Mouse (Mus musculus): ENCODE results near the gene Rsph1. TPM values are rescaled to one million over a fixed set of nuclear protein-coding genes. Genes with fewer than 3 reads are reported as not detected.

Gene Rsph1
- polyA plus RNA-seq, 1 experiment from 2014 or later, result 1.3 TPM

DNA sequence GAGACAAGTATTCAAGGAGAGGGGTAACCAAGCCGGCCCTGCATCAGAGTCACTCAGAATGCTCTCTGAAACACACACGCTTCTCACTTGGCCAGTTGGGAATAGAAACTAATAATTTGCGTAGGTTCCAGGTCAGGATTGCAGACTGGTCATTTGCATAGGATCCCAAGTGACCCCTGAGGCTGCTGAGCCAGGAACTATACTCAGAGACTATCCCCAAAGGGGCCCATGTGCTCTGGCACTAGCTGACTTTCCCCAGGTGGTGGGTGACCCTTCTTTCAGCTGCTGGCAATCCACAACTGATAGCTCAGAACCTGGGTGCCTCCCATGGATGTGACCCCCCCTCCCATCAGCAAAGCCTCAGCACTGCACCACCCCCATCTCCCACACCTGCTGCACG, 18.0 kb downstream of the Rsph1 start:
- Histone ChIP-seq H3K27ac (no peak overlapping the region), H3K36me3 (no peaks in the 10 kb centered on the region), H3K4me2 (replicated peaks) (no peak overlapping the region), H3K4me3 (replicated peaks) (no peak overlapping the region), H3K9me3 (no peaks in the 10 kb centered on the region), H3K4me1 (replicated peaks) (0 out of 2 replicates have a peak, but pooled peaks cover 3% of the 10 kb centered on the region), H3K27me3 (replicated peaks) (no peaks in the 10 kb centered on the region), H3K9ac (no peak overlapping the region)
- no peak for ATAC-seq
- 76% methylated on average over 4 of the region's 4 CpGs for WGBS

DNA sequence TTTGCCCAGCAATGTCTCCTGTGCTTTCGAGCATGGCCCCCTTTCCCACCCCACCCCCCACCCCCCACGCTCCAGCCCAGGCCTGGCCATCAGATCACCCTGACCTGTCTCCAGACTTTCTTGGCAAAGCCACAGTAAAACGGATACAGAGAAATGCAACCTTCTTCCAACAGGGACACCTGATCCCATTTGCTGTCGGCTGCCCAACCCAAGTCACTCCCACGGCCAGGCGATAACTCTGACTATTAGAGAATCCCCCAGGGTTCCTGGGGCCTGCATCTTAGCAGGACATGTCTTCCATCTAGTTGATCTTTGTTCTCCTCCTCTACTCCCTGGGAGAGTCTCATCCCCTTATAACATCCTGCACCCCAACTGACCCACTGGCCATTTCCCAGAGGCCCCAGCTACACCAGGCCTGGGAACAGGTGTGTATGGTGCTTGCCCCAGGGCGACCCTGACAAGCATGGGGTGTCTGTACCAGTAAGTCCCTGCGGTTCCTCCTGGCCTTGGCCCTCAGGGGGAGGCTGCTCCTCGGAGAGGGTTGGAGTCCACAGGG, 18.8 kb downstream of the Rsph1 start:
- Histone ChIP-seq H3K9ac (no peak overlapping the region), H3K4me1 (replicated peaks) (0 out of 2 replicates have a peak, but pooled peaks cover 3% of the 10 kb centered on the region), H3K36me3 (no peaks in the 10 kb centered on the region), H3K9me3 (no peaks in the 10 kb centered on the region), H3K4me3 (replicated peaks) (no peak overlapping the region), H3K4me2 (replicated peaks) (no peak overlapping the region), H3K27ac (no peak overlapping the region), H3K27me3 (replicated peaks) (no peaks in the 10 kb centered on the region)
- 84% methylated on average over 9 of the region's 9 CpGs for WGBS
- no peak for ATAC-seq

DNA sequence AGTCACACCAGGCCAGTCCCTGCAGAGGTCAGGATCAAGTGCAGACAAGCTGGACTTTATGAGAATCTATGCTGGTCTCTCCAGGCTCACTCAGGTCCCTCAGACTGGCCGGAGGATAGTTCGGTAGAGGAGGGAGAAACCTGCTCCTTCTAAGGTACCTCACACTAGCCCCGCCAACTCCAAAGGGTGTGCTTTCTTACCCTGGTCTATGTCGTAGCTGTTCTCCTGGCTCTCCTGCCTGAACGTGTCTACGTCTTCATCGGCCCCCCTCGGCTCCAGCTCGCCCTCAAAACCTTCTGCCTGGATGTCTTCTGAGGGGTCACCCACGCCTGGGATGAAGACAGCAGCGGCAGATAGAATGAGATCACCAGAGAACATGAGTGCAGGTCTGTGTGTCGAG, 19.3 kb downstream of the Rsph1 start:
- ATAC-seq, result no peak
- no peaks in the 10 kb centered on the region for H3K9me3 ChIP-seq
- no peak overlapping the region for H3K27ac ChIP-seq
- H3K4me2 ChIP-seq (replicated peaks), result no peak overlapping the region
- H3K36me3 ChIP-seq, result no peaks in the 10 kb centered on the region
- WGBS, result 89% methylated on average over 12 of the region's 12 CpGs
- 0 out of 2 replicates have a peak, but pooled peaks cover 3% of the 10 kb centered on the region for H3K4me1 ChIP-seq (replicated peaks)
- H3K9ac ChIP-seq, result no peak overlapping the region
- H3K27me3 ChIP-seq (replicated peaks), result no peaks in the 10 kb centered on the region
- no peak overlapping the region for H3K4me3 ChIP-seq (replicated peaks)

DNA sequence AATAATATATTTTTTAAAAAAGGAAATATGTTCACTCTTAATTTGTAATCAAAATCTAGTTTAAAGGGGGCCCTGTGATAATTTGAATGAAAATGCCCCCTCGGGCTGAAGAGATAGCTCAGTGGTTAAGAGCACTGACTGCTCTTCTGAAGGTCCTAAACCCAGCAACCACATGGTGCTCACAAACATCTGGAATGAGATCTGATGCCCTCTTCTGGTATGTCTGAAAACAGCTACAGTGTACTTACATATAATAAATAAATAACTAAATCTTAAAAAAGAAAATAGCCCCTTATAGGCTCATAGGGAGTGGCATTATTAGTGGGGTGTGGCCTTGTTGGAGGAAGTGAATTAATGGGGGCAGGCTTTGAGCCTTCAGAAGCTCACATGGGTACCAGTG, 20.0 kb downstream of the Rsph1 start:
- no peak for ATAC-seq
- 94% methylated on average over 1 of the region's 1 CpGs for WGBS
- Histone ChIP-seq H3K4me2 (replicated peaks) (no peak overlapping the region), H3K9ac (no peak overlapping the region), H3K4me3 (replicated peaks) (no peak overlapping the region), H3K27me3 (replicated peaks) (no peaks in the 10 kb centered on the region), H3K27ac (no peak overlapping the region), H3K4me1 (replicated peaks) (0 out of 2 replicates have a peak, but pooled peaks cover 3% of the 10 kb centered on the region), H3K9me3 (no peaks in the 10 kb centered on the region), H3K36me3 (no peaks in the 10 kb centered on the region)

DNA sequence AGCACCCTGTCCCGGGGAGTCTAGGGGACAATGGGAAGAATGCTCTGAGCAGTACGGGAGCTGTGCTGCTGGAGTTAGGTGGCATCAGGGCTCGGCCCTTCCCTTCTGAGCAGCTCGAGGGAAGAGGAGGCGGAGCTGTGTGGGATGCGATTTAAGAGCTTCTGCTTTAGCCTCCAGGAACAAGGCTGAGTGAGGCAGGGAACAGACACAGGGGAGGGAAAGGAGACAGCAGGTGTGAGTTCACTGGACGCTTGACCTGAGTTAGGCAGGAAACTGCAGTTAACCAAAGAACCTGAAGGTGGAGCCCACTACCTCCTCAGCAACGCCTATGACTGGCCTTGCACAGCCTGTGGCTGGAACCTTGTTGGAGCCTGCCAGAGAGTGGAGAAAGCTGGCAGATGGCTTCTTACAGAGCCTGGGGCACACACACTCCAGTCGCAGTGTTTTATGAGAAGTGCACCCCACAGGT, 22.7 kb downstream of the Rsph1 start:
- Histone ChIP-seq H3K4me2 (replicated peaks) (no peak overlapping the region), H3K9ac (no peak overlapping the region; the same call in 1 of the 2 replicates), H3K36me3 (no peaks in the 10 kb centered on the region), H3K27me3 (replicated peaks) (no peaks in the 10 kb centered on the region), H3K9me3 (no peaks in the 10 kb centered on the region), H3K27ac (no peak overlapping the region), H3K4me1 (replicated peaks) (0 out of 2 replicates have a peak, but pooled peaks cover 3% of the 10 kb centered on the region), H3K4me3 (replicated peaks) (no peak overlapping the region)
- WGBS, result 12% methylated on average over 9 of the region's 9 CpGs
- peak; percentile 86 for ATAC-seq

DNA sequence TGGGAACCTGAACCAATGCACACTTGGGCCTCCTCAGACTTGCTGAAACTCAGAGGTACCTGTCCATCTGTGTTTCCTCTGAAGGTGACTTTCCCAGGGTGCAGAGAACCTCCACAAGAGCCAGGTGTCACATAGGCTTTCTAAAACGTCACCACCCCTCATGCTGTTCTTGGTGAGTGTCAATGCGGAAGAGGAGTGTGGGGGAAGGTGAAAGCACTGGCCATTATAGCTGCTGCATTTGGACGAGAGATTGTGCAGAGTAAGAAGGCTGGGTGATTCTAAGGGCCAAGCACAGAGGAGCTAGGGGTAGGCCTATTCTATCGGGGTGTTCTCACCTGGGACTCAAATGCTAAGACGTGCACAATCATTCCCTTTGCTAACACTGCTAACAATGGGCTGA, 23.2 kb downstream of the Rsph1 start:
- Histone ChIP-seq H3K27me3 (replicated peaks) (no peaks in the 10 kb centered on the region), H3K9ac (no peak overlapping the region; the same call in 1 of the 2 replicates), H3K4me2 (replicated peaks) (no peak overlapping the region), H3K27ac (no peak overlapping the region), H3K4me1 (replicated peaks) (0 out of 2 replicates have a peak, but pooled peaks cover 3% of the 10 kb centered on the region), H3K36me3 (no peaks in the 10 kb centered on the region), H3K9me3 (no peaks in the 10 kb centered on the region), H3K4me3 (replicated peaks) (no peak overlapping the region)
- 68% methylated on average over 5 of the region's 5 CpGs for WGBS
- no peak for ATAC-seq

DNA sequence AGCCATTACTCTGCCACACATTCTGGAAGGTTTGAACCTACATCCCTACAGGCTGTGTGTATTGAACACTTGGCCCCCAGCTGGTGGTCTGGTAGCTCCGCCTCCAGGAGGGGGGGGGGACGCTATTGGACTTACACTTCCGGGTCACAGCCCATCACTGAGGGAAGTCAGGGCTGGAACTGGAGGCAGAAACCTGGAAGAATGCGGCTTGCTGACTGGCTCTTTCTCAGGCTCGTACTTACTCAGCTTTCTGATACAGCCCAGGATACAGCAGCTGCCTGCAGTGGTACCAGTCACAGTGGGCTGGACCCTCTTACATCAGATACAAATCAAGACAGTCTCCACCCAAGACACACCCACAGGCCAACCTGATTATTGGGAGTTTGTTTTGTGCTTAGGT, 30.0 kb downstream of the Rsph1 start:
- Histone ChIP-seq H3K4me2 (replicated peaks) (0 out of 2 replicates have a peak overlapping the region, but pooled peaks have one; percentile 26), H3K9ac (no peak overlapping the region), H3K9me3 (no peaks in the 10 kb centered on the region), H3K4me1 (replicated peaks) (no peaks in the 10 kb centered on the region), H3K4me3 (replicated peaks) (no peak overlapping the region), H3K27me3 (replicated peaks) (no peaks in the 10 kb centered on the region), H3K27ac (no peak overlapping the region), H3K36me3 (no peaks in the 10 kb centered on the region)
- ATAC-seq, result peak; percentile 28
- WGBS, result 31% methylated on average over 5 of the region's 5 CpGs

DNA sequence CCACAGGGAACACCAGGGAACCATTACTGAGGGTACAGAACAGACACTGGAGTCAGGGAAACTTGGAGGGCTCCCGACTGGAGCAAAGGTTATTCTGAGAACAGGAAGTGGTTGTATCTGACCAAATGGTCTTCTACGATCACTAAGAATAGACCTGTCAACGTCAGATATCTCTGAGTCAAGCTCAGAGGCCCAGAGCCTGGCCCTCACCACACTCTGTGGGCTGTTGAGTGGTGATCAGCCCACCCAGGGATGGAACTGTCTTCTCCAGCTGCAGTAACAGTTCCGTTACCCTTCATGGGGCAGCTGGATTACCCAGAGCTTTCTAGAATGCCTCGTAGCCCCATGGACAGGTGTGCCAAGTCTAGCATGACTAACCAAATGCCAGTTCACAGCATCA, 31.9 kb downstream of the Rsph1 start:
- Histone ChIP-seq H3K4me3 (replicated peaks) (no peak overlapping the region), H3K36me3 (no peaks in the 10 kb centered on the region), H3K27ac (no peak overlapping the region), H3K4me2 (replicated peaks) (no peak overlapping the region), H3K27me3 (replicated peaks) (no peaks in the 10 kb centered on the region), H3K9ac (no peak overlapping the region), H3K9me3 (no peaks in the 10 kb centered on the region), H3K4me1 (replicated peaks) (no peaks in the 10 kb centered on the region)
- no peak for ATAC-seq
- 76% methylated on average over 5 of the region's 5 CpGs for WGBS

DNA sequence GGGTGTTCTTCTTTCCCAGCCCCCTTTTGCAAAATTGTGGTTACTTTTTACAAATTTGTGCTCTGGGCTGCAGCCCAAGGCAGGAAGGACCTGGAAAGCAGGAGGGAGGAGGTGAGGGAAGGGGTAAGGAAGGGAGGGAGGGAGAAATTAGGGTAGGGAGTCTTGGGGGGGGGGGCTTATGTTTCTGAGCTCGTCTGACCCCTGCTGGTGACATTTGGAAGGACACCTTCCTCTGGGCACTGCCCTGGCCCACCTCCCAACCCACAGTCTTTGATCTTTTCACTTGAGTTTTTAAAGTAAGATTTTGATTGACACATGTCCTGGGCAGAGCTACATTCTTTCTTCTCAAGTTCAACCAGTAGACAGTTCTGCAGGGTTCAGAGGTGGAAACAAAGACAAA, 34.4 kb downstream of the Rsph1 start:
- H3K36me3 ChIP-seq, result no peaks in the 10 kb centered on the region
- no peak overlapping the region for H3K27ac ChIP-seq
- no peaks in the 10 kb centered on the region for H3K9me3 ChIP-seq
- no peak overlapping the region for H3K4me2 ChIP-seq (replicated peaks)
- no peak for ATAC-seq
- WGBS, result 7% methylated on average over 1 of the region's 1 CpGs
- no peaks in the 10 kb centered on the region for H3K27me3 ChIP-seq (replicated peaks)
- H3K4me1 ChIP-seq (replicated peaks), result no peaks in the 10 kb centered on the region
- H3K4me3 ChIP-seq (replicated peaks), result no peak overlapping the region
- no peak overlapping the region for H3K9ac ChIP-seq

DNA sequence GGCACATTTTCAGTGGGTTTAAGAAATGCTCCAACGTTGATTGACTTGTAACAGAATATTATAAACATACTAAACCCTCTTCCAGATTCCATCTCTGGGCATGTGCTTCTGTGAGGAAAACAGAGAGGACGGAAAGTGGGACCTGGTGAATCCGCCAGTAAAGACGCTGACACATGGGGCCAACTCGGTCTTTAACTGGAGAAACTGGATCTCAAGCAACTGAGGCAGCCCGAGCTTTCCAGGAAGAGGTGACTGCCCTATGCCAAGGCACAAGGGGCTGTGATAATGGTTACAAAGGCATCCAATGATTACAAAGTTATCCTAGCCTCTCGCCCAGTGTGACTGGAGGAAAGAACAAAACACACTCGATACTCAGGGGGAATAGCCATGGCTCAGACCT, 36.0 kb downstream of the Rsph1 start:
- ATAC-seq, result no peak
- Histone ChIP-seq H3K9ac (no peak overlapping the region), H3K4me3 (replicated peaks) (no peak overlapping the region), H3K4me2 (replicated peaks) (no peak overlapping the region), H3K9me3 (no peaks in the 10 kb centered on the region), H3K36me3 (no peaks in the 10 kb centered on the region), H3K27ac (no peak overlapping the region), H3K4me1 (replicated peaks) (no peaks in the 10 kb centered on the region), H3K27me3 (replicated peaks) (no peaks in the 10 kb centered on the region)
- WGBS, result 79% methylated on average over 8 of the region's 8 CpGs

DNA sequence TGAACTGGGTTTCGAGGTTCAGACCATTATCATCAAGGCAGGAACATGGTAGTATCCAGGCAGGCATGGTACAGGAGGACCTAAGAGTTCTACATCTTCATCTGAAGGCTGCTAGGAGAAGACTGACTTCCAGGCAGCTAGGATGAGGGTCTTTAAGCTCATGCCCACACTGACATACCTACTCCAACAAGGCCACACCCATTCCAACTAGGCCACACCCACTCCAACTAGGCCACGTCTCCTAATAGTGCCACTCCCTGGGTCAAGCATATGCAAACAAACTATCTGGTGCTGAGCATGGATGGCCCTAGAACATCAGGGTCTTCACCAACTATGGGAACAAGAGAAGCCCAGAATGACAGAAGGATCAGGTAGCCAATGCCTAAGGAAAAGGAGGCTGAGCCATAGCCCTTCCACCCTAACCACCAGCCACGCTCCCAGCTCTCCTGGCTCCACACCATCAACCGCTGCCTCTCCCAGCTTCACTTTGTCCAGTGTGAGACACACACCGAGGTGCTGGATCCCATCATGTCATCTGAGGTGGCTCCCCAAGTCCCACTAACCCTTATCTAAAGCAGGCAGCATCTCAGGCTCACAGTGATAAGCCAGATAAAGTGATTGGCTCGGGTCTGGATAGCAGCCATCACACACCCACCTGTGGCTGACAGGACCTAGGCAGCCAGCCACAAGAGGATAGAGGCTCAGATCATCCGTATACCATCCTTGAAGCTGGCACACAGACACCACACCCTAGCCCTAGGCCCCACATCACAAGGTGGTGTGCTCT, 38.8 kb downstream of the Rsph1 start:
- no peaks in the 10 kb centered on the region for H3K27me3 ChIP-seq (replicated peaks)
- no peak for ATAC-seq
- 78% methylated on average over 7 of the region's 7 CpGs for WGBS
- no peaks in the 10 kb centered on the region for H3K9me3 ChIP-seq
- no peaks in the 10 kb centered on the region for H3K36me3 ChIP-seq
- no peak overlapping the region for H3K4me3 ChIP-seq (replicated peaks)
- H3K9ac ChIP-seq, result no peak overlapping the region
- no peaks in the 10 kb centered on the region for H3K4me1 ChIP-seq (replicated peaks)
- no peak overlapping the region for H3K4me2 ChIP-seq (replicated peaks)
- no peak overlapping the region for H3K27ac ChIP-seq

DNA sequence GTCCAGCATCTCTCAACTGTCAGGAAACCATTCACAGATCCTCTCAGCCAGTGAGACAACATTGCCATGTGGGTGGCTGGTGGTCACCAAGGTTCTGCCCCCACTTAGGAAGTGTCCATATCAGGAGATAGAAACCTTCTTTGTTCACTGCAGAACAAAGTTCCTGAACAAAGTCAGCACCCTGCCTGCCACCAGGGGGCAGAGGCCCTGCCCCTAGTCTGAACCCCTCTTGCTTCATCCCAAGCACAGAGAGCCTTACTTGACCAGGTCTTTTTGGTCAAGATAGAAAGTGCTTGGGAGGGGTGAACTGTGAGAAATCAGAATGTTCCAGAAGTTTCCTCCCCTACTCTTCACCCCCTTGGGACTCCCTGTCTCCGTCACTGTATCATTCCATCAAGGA, 41.3 kb downstream of the Rsph1 start:
- no peak overlapping the region for H3K4me3 ChIP-seq (replicated peaks)
- H3K4me1 ChIP-seq (replicated peaks), result no peaks in the 10 kb centered on the region
- no peak overlapping the region for H3K4me2 ChIP-seq (replicated peaks)
- no peaks in the 10 kb centered on the region for H3K9me3 ChIP-seq
- ATAC-seq, result no peak
- no peaks in the 10 kb centered on the region for H3K36me3 ChIP-seq
- no peak overlapping the region for H3K9ac ChIP-seq
- H3K27me3 ChIP-seq (replicated peaks), result no peaks in the 10 kb centered on the region
- 89% methylated on average over 1 of the region's 1 CpGs for WGBS
- no peak overlapping the region for H3K27ac ChIP-seq
